Mouse (Mus musculus) embryonic fibroblast, embryonic 13.5 days (primary cell): Measurements from ENCODE around the gene Bcl11b.

Source experiments
- CTCF ChIP-seq: IDR thresholded peaks from 2 replicates; pipeline ENCODE4 v1.5.1; 2011; ENCODE audit warnings: mild to moderate bottlenecking, control low read depth, low read length, moderate library complexity, borderline replicate concordance; ENCODE audit not compliant: insufficient read depth
- POLR2A ChIP-seq: IDR thresholded peaks from 2 replicates; pipeline ENCODE4 v1.6.1; 2011; ENCODE audit warnings: low read depth, mild to moderate bottlenecking, control low read depth, low read length, moderate library complexity

GRCm38 (mm10) chr12:107936406-107936805 is 67.0 kb downstream of the Bcl11b start:
- TF ChIP-seq POLR2A (no peak), CTCF (no peak)
